Mouse (Mus musculus) liver, postnatal 0 days (tissue): ENCODE measurements around the gene AK157302.

ENCODE experiments used
- CTCF ChIP-seq: sonication (generic); IDR thresholded peaks from 2 replicates; pipeline ENCODE4 v1.5.1; 2016; ENCODE audit warnings: antibody characterized with exemption, low read depth
- EP300 ChIP-seq: IDR thresholded peaks from 2 replicates; pipeline ENCODE4 v1.6.1; 2016; ENCODE audit warnings: antibody characterized with exemption, low read depth, mild to moderate bottlenecking

- TF ChIP-seq CTCF (no peak), EP300 (no peak)
Observed at GRCm38 (mm10) chr13:21486881-21487280, 8.1 kb upstream of the AK157302 start.
